Mouse (Mus musculus) spleen, postnatal 36 days (tissue): ENCODE data around the gene Pkd1.

Source experiments
- DNase-seq, 2 experiments: peaks; one replicate each; pipeline ENCODE4 v3.0.0; 2022; ENCODE audit warnings: low spot score in 2 of 2, mixed read lengths in 1 of 2

Pkd1 gene

DNA sequence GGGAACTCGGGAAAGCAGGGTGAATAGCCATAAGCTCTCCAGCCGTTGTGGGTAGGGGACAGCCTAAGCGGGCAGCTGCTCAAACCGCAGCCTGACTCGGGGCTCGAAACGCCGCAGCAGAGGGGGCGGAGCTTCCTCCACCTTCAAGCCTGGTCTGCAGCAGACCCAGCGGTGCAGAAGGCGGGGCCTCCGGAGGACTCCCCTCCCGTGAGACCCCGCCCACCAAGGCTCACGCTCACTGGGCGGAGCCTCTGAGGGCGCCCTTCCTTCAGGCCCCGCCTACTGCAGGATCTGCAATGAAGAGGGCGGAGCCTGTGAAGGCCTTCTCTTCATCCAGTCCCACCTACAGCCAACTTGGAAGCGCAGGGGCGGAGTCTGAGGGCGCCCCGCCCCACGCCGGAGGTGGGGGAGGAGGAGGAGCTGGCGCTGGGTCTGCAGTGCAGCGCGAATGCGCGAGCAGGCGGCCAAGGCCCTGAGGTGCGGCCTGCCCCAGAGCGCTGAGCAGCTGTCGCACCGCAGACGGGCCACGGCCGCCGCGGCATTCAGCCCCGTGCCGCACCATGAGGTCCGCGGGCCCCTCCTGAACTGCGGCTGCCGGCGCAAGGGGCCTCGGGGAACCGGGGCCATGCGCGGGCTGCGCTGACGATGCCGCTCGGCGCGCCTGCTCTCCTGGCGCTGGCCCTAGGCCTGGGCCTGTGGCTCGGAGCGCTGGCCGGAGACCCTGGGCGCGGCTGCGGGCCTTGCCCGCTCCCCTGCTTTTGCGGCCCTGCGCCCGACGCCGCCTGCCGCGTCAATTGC is at the start of gene Pkd1:
Pkd1 (plus strand) TSS at position 217 of the 798 bp plus-strand sequence.
- peak; percentile 100 for DNase-seq

DNA sequence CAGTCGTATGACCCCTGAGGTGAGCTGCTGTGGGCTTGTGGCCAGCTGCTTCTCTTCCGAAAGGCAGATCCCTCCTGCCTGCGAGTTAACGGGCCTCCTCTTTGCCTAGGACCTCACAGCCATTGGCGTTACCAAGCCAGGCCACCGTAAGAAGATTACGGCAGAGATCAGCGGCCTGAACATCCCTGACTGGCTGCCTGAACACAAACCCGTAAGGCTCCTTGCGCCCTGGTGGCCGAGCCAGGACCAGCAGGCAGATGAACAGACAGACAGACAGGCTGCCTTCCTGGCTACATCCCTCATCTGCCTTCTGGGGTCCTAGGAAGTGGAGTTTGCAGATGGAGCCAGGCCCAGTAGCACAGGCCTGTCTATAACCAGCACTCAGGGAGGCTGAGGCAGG is 47.4 kb upstream of the Pkd1 start:
- no peak for DNase-seq

GRCm38 (mm10) chr17:24504085-24504484 is 45.5 kb upstream of the Pkd1 start:
- no peak for DNase-seq

GRCm38 (mm10) chr17:24505286-24505955 is 44.2 kb upstream of the Pkd1 start:
- DNase-seq: no peak

- DNase-seq: no peak
Observed at GRCm38 (mm10) chr17:24506332-24507070, 43.1 kb upstream of the Pkd1 start.

GRCm38 (mm10) chr17:24507129-24507664 is 42.4 kb upstream of the Pkd1 start:
- DNase-seq: no peak

DNA sequence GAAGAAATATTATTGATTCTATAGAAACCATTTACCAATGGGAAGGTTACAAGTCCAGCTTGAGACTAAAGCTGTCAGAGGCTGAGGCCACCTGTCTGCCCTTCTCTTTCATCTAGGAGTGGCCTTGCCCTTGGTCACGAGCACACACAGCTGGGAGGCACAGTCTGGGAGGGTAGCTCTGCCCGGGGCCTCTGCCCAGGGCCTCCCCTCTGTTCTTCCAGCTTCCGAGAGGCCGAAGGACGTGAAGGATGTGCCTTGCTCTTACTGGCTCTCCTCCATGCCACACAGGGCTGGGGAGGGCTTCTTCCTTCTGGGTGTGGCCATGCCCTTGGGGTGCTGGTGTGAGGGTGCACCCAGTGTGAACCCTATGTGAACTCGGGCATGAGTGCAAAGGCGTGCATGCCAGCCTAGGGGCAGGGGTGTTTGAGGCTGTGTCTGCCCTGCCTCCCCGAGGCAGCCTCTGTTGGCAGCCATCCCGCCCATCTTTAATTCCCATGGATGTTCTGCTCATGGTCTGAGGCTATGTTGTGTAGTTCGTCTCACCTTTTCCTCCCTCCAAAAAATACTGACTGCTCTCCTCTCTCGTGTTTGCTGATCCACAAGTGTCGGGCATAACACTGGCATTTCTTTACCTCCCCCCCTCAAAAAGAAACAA is 41.7 kb upstream of the Pkd1 start:
- no peak for DNase-seq

DNA sequence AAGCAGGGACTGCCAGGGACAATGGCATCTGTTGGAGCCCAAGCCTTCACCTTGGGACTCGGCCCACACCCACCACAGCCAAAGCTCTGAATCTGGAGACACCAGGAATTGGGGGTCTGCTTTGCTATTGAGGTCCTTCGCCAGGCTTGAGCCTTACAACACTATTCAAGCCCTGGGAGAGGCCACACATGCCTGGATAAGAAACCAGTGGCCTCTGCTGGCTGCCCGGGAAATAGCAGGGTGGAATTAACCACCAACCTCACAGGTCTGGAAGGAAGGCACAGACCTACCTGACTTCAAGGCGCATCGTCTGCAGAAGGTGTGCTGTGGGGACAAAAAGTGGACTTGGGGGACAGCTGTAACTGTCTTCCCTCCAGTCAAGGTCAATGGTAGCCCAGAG is 36.0 kb upstream of the Pkd1 start:
- DNase-seq: no peak

DNA sequence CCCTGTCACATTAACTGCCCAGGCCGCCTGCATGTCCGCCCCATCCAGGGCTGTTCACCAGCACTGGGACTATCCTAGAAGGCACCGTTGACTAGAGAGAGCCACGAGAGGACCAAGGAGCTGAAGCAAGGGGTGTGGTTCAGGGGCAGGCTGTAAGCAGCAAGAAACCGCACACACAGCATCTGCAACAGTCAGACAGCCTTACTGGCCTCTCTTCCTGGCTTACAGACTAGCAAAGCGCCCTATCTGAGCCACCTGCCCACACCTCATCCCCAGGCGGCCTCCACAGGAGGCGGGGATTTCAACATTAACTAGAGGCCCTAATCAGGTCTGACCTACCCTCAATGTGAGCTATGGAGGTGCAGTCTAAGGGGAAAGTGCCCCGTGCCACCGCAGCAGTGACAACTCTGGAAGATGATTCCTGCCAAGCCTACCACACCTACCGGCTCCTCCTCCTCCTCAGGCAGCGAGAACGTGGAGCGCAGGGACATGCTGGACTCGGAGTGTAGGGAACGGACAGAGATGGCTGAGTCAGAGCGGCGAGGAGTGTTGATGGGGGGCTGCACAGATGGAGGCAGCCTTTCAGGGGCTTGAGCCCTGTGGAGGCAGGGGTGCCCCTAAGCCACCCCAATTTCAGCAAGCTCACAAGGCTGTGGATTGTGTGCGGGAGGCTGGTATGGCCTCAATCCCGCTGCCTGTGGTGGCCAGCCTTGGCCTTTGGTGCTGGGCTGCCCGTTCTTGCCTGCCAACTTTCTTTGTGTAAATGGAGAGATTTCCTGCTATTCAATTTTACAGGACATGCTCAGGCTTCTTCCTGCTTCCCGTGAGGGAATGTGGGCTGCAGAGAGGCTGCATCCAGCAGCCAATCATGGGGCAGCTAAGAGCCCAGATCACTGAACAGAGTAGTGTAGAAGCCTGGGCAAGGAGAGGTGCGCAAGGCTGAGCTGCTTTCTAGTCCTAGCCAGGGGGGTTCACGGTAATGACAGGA is 35.1 kb upstream of the Pkd1 start:
- DNase-seq: no peak

DNA sequence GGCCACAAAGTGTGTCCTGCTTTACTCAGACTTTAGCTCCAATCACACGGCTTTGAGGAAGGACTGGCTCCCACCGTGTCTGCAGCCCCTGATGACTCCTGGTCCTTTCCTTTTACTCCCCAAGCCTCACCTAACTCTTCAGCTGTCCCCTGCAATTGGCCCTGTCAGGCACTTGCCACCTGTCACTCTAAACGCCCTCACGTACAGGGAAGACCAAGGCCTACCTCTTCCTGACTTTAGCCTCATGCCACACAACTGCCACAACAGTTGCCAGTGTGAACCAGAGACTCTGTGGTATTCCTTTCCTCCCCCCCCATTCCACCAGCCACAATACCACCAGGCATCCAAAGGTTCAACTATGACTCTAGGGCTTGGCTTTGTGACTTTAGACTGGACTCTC is 29.2 kb upstream of the Pkd1 start:
- no peak for DNase-seq

DNA sequence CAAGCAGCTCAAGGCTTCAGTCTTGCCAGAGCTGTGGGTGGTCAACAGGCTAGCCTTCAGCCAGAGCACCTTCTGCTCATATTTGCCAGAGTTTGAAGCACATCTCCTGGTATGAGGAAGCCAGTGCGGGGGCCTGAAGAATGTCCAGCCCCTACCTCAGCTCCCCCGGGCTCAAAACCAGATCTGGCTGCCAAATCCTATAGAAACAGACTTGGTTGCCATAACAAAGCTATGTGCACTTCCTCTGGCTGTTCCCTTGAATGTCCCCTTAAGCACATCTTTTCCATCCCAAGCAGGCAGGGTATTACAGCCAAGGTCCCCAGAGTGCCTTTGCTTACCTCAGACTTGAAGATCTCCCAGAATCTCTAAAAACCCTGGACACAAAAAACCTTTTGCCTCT is 24.9 kb upstream of the Pkd1 start:
- DNase-seq: no peak

- DNase-seq: no peak
Observed at GRCm38 (mm10) chr17:24527315-24527714, 22.3 kb upstream of the Pkd1 start.

DNA sequence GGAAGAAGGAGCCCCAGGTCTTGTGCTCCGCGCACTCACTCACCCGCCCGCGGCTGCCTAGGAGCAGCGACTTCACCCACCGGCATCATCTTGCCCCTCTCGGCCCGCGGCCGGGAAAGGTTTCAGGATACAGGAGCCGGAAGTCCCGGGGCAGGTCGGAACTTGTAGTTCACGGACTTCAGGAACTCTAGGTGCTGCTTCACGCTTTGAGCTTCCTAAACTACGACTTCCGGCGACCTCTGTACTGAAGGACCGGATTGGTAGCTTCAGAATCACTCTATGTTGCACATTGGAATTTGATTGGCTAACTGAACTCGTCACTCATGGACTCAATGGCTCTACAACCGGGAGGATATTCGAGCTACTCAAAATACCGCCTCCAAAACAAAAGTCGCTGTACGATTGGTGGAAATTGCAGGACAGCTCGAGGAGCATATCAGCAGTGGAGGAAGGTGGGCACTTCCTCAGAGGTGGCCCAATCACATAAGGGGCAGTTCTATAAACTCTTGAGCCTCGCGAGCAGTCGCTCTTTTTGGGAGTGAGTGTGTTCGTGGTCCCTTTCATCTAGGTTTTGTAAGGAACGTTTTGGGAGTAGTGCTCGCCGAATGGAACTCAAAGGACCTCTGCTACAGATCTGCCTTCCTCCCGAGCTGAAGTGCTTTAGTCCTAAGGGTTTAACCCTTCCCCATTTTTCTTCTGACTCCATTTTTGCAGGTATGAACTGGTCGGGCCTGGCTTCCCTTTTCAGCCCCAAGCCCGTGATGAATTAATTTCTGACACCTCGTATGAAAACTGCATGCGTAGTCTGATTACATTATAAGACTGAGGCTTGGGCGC is 21.7 kb upstream of the Pkd1 start, which contains the start of gene Traf7:
Traf7 (minus strand) TSS at position 216 of the 837 bp plus-strand sequence.
- peak; percentile 97 to 98 for DNase-seq

- no peak for DNase-seq
Observed at GRCm38 (mm10) chr17:24528560-24528918, 21.1 kb upstream of the Pkd1 start.

DNA sequence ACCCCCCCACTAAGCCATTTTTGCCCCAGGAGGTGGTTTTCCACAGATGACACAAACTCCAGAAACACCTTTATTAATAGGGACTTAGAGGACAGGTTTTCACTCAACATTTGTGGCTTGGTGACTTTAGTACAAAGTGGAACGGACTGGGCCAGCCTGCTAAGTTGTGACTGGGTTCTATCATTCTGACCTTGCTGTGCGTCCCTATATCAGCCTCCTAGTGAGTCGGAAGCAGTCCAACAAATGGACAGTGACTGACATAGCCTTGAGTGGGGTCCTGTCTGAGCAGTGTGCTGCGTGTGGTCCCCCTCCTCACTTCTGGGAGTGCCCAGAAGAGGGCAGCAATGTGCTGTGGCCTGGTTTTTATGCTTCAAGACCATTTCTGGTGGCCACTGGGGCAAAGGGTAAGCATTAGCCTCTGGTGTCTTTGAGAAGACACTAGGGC is 20.6 kb upstream of the Pkd1 start:
- DNase-seq: peak in 1 of 2 experiments; percentile 43

DNA sequence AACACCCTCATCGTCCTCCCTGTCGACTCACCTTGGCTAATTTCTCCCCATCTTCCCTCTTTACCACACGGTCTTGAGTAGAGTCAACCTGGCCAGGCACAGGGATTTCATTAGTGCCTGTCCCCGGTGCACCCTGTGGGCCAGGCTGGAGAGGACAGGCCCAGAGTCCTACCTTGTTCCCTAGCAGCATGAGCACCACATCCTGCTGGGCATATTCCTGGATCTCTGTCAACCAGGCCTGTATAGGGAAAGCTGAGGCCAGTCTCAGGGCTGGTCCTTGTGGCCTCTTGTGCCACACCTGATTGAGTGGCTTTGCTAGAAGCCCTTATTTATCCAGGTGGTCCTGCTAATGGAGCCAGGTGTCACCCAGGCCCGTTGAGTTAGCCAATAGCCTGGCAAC is 19.8 kb upstream of the Pkd1 start:
- DNase-seq: no peak

DNA sequence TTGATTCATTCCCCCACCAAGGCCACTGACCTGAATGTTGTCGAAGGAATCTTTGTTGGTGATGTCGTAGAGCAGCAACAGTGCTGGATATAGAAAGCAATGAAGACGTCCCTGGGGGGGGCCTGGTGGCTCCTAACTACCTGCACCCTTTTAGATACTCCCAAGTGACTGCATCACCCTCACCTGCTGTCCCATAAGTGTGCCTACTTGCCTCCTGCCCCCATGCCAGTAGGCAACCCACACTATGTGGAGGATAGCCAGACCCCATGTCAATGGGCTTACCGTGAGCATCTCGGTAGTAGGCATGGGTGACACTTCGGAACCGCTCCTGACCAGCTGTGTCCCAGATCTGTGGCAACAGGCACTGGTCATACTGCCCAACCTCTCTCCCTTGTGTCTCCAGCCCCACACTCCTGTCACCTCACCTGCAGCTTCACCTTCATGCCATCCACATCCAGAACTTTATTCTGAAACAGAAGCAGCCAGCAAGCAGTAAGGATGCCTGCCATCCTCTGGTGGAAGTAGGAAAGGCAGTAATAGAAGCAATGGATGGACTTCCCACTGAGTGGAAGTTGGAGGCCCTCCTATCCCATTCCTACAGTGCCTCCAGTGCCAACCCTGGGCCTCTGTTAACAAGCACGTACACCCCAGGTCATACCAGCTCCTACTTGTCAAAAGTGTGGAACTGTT is 19.1 kb upstream of the Pkd1 start:
- no peak for DNase-seq

GRCm38 (mm10) chr17:24531064-24531463 is 18.6 kb upstream of the Pkd1 start:
- DNase-seq: no peak

DNA sequence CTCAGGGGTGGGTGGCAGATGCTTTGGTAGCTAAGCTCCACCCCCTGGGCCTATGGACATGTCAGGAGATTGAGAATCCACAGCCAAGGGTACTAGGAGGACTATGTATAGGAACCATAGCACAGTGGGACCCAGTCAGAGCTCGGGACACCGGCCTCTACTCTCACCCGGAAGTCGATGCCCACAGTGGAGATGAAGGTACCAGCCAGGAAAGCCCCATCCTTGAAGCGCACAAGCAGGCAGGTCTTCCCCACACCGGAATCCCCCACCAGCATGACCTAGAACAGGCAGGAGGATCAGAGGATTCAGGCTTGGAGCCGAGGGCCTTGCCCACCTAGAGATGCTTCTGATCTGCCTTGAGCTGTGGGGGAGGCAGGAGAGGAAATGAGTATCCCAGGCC is 17.6 kb upstream of the Pkd1 start:
- no peak for DNase-seq
